Mouse (Mus musculus) liver, embryonic 11.5 days (tissue): ENCODE measurements around the gene Ezr. TPM values are rescaled to one million over a fixed set of nuclear protein-coding genes. Genes with fewer than 3 reads are reported as not detected.
A peak's percentile ranks its signal among the peaks of the same experiment; 100 is the strongest.

ENCODE experiments used
- ATAC-seq: fragments of 200-750 bp; cut with Nextera tagmentation; replicated peaks from 2 replicates; pipeline ENCODE4 v1.8.0; 2017; ENCODE audit warnings: moderate number of reproducible peaks, mild to moderate bottlenecking, moderate TSS enrichment, moderate library complexity; ENCODE audit not compliant: low FRiP score
- DNase-seq: peaks from one replicate; pipeline ENCODE4 v3.0.0-alpha.2; 2017; ENCODE audit warnings: low spot score
- H3K27ac ChIP-seq: fragments of 300-500 bp; sonication (generic); 2 replicates; pipeline ENCODE4 v1.5.1; 2014; ENCODE audit warnings: mild to moderate bottlenecking, low read depth, low read length, control low read depth
- H3K27me3 ChIP-seq: fragments of 300-500 bp; sonication (generic); replicated peaks from 2 replicates; pipeline ENCODE4 v1.6.1; 2014; ENCODE audit warnings: low read length, mixed read lengths; ENCODE audit not compliant: control insufficient read depth, insufficient read depth
- H3K36me3 ChIP-seq: fragments of 300-500 bp; sonication (generic); 2 replicates; pipeline ENCODE4 v1.6.1; 2014; ENCODE audit warnings: mild to moderate bottlenecking, low read length, moderate library complexity, mixed read lengths; ENCODE audit not compliant: control insufficient read depth, insufficient read depth
- H3K4me1 ChIP-seq: fragments of 300-500 bp; sonication (generic); replicated peaks from 2 replicates; pipeline ENCODE4 v1.6.1; 2014; ENCODE audit warnings: low read length, mixed read lengths; ENCODE audit not compliant: control insufficient read depth, insufficient read depth
- H3K4me2 ChIP-seq: fragments of 300-500 bp; sonication (generic); 2 replicates; pipeline ENCODE4 v1.6.1; 2014; ENCODE audit warnings: mild to moderate bottlenecking, control low read depth, moderate library complexity
- H3K4me3 ChIP-seq: fragments of 300-500 bp; sonication (generic); 2 replicates; pipeline ENCODE4 v1.5.1; 2014; ENCODE audit warnings: low read depth, low read length, control low read depth
- H3K9ac ChIP-seq: fragments of 300-500 bp; sonication (generic); 2 replicates; pipeline ENCODE4 v1.6.1; 2014; ENCODE audit warnings: low read depth, low read length, control low read depth
- H3K9me3 ChIP-seq: fragments of 300-500 bp; sonication (generic); 2 replicates; pipeline ENCODE4 v1.6.1; 2016; ENCODE audit warnings: low read length, inconsistent platforms, mixed read lengths; ENCODE audit not compliant: control insufficient read depth
- WGBS: fragments of 180-500 bp; shearing (Covaris S2); extraction: QIAGEN DNeasy Blood & Tissue Kit; methylation state at CpG from one replicate; pipeline ENCODE4 v1.1.7; 2014; 5-methylcytosine and 5-hydroxymethylcytosine counted together
- polyA plus RNA-seq: library from polyadenylated mRNA; unstranded; fragments of >200 nt; fragmentation: Nextera tagmentation; extraction: Ambion mirVana; gene quantifications from 2 replicates; pipeline ENCODE4 v1.2.1, GENCODE M21; 2014

Gene Ezr
- polyA plus RNA-seq, 1 experiment from 2014 or later = 96.2 TPM

DNA sequence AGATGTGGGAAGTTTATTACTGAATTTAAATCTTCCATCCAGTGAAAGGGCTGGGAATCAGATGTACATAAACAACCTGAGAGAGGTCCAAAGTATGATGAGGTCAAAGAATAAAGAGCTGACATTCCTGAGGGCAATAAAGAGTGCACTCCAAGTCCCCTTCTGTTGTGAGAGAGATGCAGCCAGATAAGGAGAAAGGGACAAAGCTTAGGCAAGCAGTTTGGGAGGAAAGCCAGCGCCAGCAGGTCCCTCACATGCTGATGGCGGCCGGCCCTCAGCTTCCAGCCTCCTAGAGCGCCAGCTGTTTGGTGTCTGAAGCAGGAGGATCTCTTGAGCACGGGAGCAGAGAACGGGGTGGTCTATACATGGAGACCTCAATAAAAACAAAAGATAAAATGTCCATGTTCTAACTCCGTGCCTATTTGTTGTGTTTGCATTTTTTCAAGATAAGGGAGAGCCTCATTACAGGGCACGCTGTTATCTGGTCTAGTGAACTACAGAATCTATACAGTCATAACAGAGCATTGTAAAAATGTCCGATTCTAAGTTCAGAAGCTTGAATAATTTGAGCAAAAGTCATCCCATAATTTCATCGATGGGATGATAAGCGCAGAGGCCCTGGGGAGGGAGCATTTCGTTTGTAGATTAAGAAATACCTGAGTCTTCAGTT is 15.9 kb upstream of the Ezr start:
- Histone ChIP-seq H3K9ac (no peak overlapping the region), H3K4me2 (no peak overlapping the region)
- no peak for DNase-seq

GRCm38 (mm10) chr17:6797471-6797870 is 14.9 kb upstream of the Ezr start:
- no peak overlapping the region for H3K9ac ChIP-seq
- no peaks in the 10 kb centered on the region for H3K27me3 ChIP-seq
- H3K4me2 ChIP-seq = no peak overlapping the region
- ATAC-seq = no peak
- 70% methylated on average over 4 of the region's 4 CpGs for WGBS
- H3K27ac ChIP-seq = no peak overlapping the region
- peaks cover 3% of the 10 kb centered on the region; the same call in 1 of the 2 replicates for H3K9me3 ChIP-seq
- H3K4me1 ChIP-seq = peaks cover 5% of the 10 kb centered on the region; the same call in 1 of the 2 replicates
- no peak overlapping the region for H3K4me3 ChIP-seq
- H3K36me3 ChIP-seq = no peaks in the 10 kb centered on the region
- no peak for DNase-seq

More for the DNA sequence above, 15.9 kb upstream of the Ezr start:
- Histone ChIP-seq H3K4me1 (peaks cover 5% of the 10 kb centered on the region), H3K27me3 (no peaks in the 10 kb centered on the region), H3K9me3 (peaks cover 3% of the 10 kb centered on the region; the same call in 1 of the 2 replicates), H3K36me3 (no peaks in the 10 kb centered on the region), H3K4me3 (no peak overlapping the region), H3K27ac (no peak overlapping the region)
- WGBS = 68% methylated on average over 12 of the region's 12 CpGs
- ATAC-seq = 0 out of 2 replicates have a peak, but pooled peaks have one; percentile 24

- H3K4me1 ChIP-seq = peaks cover 5% of the 10 kb centered on the region; the same call in 1 of the 2 replicates
- H3K36me3 ChIP-seq = no peaks in the 10 kb centered on the region
- H3K27me3 ChIP-seq = no peaks in the 10 kb centered on the region
- no peak overlapping the region for H3K4me3 ChIP-seq
- no peak overlapping the region for H3K4me2 ChIP-seq
- ATAC-seq (no peak), DNase-seq (no peak)
- H3K27ac ChIP-seq = no peak overlapping the region
- WGBS = 55% methylated on average over 12 of the region's 12 CpGs
- H3K9ac ChIP-seq = no peak overlapping the region
- no peaks in the 10 kb centered on the region for H3K9me3 ChIP-seq
Measured at GRCm38 (mm10) chr17:6794160-6794751, 11.7 kb upstream of the Ezr start.

DNA sequence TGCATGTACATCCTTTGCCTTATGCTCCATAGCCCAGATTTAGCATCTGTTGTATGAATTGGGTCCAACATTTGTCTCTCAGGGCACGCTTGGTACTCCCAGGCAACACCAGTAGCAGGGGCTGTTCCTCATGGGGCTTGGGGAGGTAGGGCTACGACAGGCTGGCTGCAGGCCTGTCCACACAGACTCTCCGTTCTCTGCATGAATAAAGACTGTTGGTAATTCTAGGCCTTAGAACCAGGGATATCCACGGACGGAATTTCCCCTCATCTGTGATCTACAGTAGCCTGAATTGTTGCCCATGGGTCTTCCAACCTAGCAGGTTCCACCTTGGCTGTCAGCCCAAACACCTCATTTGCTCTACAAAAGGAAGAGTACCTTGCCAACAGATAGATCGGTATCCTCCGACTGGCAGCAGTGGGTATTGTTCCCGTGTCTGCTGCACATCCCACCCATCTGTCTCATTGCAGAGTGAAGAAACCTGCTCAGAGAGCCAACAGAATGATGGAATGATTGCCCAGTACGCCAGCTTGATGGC is 7.1 kb upstream of the Ezr start:
- no peak overlapping the region for H3K27ac ChIP-seq
- WGBS = 86% methylated on average over 9 of the region's 9 CpGs
- no peak overlapping the region for H3K4me3 ChIP-seq
- DNase-seq = no peak
- H3K36me3 ChIP-seq = no peaks in the 10 kb centered on the region
- H3K9me3 ChIP-seq = no peaks in the 10 kb centered on the region
- no peak overlapping the region for H3K4me2 ChIP-seq
- no peaks in the 10 kb centered on the region for H3K27me3 ChIP-seq
- no peak overlapping the region for H3K9ac ChIP-seq
- ATAC-seq = no peak
- 0 out of 2 replicates have a peak, but pooled peaks cover 2% of the 10 kb centered on the region for H3K4me1 ChIP-seq

DNA sequence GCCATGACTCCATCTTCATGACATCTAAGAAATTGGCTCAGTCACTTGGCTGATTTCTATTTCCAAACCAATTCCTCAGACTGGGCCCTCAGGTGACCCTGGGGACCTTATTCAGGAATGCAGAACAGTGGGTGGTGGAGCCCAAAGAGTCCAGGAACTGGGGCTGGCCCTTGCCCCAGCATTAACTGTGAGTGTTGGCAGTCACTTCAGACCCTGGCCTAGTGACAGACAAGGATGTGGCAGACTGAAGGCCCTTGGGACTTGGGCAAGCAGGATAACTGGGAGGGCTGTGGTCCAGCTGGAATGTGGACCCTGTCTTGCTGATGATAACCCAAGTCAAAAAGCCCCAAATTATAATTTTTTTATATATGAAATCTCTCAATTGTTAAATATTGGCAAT is 6.5 kb upstream of the Ezr start:
- Histone ChIP-seq H3K4me3 (no peak overlapping the region), H3K27ac (no peak overlapping the region), H3K9ac (no peak overlapping the region), H3K27me3 (no peaks in the 10 kb centered on the region), H3K9me3 (no peaks in the 10 kb centered on the region), H3K4me1 (0 out of 2 replicates have a peak, but pooled peaks cover under 1% of the 10 kb centered on the region), H3K4me2 (no peak overlapping the region), H3K36me3 (no peaks in the 10 kb centered on the region)
- ATAC-seq (no peak), DNase-seq (no peak)

GRCm38 (mm10) chr17:6787241-6787640 is 4.7 kb upstream of the Ezr start:
- no peaks in the 10 kb centered on the region for H3K36me3 ChIP-seq
- 82% methylated on average over 4 of the region's 4 CpGs for WGBS
- DNase-seq (no peak), ATAC-seq (no peak)
- no peak overlapping the region for H3K4me3 ChIP-seq
- no peak overlapping the region for H3K27ac ChIP-seq
- H3K9me3 ChIP-seq = no peaks in the 10 kb centered on the region
- no peaks in the 10 kb centered on the region for H3K4me1 ChIP-seq
- H3K27me3 ChIP-seq = no peaks in the 10 kb centered on the region
- H3K4me2 ChIP-seq = no peak overlapping the region
- no peak overlapping the region for H3K9ac ChIP-seq

DNA sequence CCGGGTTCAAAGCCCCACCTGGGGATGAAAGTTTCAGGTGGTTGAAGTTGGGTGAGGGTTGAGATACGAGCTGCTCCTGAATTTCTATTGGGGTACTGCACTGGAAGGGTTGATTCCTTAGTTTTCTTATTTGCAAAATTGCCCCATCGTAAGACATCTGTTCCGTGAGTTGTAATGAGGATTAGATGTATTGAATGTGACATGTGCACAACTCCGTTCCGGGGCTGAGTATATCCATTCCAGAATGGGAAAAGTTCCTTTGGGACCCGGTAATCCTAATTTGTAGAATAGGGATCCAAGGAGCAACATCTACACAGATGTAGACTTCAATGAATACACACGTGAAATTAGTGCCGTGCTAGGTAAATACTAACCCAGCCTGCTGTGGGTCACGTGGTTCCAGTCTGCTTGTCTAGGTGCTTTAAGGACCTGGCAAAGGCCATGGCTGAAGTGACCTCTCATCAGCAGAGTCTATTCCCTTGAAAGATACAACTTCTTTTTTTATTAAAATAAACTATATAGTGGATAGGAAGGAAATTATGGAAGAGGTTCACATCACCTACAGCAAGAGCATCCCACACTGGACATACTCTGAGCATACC is 1.3 kb upstream of the Ezr start:
- H3K9ac ChIP-seq = peak overlapping the region; percentile 96
- H3K27ac ChIP-seq = peak overlapping the region; percentile 96; the same call in 1 of the 2 replicates
- no peaks in the 10 kb centered on the region for H3K36me3 ChIP-seq
- 53% methylated on average over 10 of the region's 10 CpGs for WGBS
- ATAC-seq (no peak), DNase-seq (no peak)
- peaks cover 24% of the 10 kb centered on the region for H3K4me1 ChIP-seq
- H3K4me3 ChIP-seq = peak overlapping the region; percentile 89
- no peaks in the 10 kb centered on the region for H3K27me3 ChIP-seq
- H3K4me2 ChIP-seq = peak overlapping the region; percentile 82
- H3K9me3 ChIP-seq = no peaks in the 10 kb centered on the region

DNA sequence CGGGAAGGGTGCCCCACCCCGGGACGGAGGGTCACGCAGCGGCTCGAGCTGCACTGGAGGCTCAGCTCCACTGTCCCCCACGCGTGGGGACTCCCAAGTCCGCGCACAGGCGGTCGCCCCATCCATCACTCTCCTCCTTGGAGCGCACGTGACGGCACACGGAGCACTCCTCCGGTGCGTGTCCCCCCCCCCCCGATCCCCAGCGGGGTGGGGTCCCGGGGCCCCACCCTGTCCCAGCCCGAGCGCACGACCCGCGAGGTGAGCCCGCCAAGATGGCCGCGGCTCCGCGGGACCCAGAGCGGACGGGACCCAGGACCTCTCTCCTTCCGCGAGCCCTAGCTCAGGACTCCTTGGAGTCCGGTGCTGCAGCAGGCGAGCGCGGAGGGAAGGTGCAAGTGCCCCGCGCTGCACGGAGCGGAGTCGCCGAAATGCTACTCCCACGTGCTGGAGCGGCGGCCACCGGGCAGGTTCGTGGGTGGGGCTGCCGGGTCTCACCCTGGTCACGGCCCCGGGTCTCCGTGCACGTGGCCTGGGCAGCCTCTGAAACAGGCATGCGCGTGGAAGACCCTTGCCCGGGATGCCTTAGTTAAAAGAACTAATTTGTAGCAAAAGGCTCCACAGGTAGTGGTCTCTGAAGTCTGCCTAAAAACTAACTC is 550 bp upstream of the Ezr start:
- Histone ChIP-seq H3K27me3 (no peaks in the 10 kb centered on the region), H3K9ac (peak overlapping the region; percentile 96), H3K36me3 (no peaks in the 10 kb centered on the region), H3K4me3 (peak overlapping the region; percentile 89), H3K4me2 (peak overlapping the region; percentile 82), H3K27ac (peak overlapping the region; percentile 96), H3K9me3 (no peaks in the 10 kb centered on the region), H3K4me1 (peaks cover 29% of the 10 kb centered on the region)
- under 1% methylated on average over 57 of the region's 58 CpGs for WGBS
- ATAC-seq (peak; percentile 72), DNase-seq (no peak)
